Mouse (Mus musculus): Measurements from ENCODE around the gene Tlk1. TPM values are rescaled to one million over a fixed set of nuclear protein-coding genes. Genes with fewer than 3 reads are reported as not detected.

The Tlk1 gene
- polyA plus RNA-seq, 1 experiment from 2014 or later: 46.8 TPM

DNA sequence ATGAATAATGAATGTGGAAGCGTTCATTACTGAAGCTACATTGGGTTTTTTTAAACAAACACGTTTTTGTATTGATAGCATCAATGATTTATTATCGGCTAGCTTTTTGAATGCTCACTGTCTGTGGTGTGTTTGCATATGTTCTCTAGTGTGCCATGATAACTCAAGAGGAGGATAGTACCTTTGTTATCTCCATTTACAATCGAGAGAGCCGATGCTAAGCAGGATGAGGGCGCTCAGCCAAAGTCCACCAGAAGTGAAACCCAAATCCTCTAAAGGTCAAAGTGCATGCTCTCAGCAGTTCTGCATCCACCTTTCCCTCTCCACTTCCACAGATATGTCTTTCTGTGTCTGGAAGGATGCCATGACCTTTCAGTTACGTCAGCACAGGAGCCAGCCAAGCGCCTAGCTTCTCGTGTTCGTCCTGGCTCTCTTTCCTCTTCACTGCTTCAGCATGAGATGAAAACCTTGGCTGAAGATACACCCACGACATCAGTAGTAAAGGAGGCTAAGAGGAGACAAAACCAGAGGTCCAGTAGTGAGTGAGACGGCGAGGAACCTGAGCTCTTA, 16.6 kb upstream of the Tlk1 start:
- no peak overlapping the region for H3K4me2 ChIP-seq (ENCODE audit: low read depth, low read length)
- H3K9me3 ChIP-seq (replicated peaks; ENCODE audit: control insufficient read depth, low read length): no peaks in the 10 kb centered on the region
- no peaks in the 10 kb centered on the region for H3K4me1 ChIP-seq (ENCODE audit: control insufficient read depth, insufficient read depth, low read length)
- no peak overlapping the region for H3K4me3 ChIP-seq (ENCODE audit: low read depth, low read length)
- DNase-seq (ENCODE audit: low spot score) (no peak), ATAC-seq (replicated peaks; ENCODE audit: insufficient number of reproducible peaks, low FRiP score, low TSS enrichment, low read depth) (no peak)
- no peak overlapping the region for H3K27ac ChIP-seq (replicated peaks; ENCODE audit: low read depth, low read length)
- H3K27me3 ChIP-seq (ENCODE audit: control insufficient read depth, insufficient read depth, low read length): no peaks in the 10 kb centered on the region
- no peak overlapping the region for H3K9ac ChIP-seq (replicated peaks; ENCODE audit: low read length)
- 67% methylated on average over 13 of the region's 13 CpGs for WGBS
- H3K36me3 ChIP-seq (replicated peaks; ENCODE audit: control insufficient read depth, insufficient read depth, low read depth, low read length): no peaks in the 10 kb centered on the region

DNA sequence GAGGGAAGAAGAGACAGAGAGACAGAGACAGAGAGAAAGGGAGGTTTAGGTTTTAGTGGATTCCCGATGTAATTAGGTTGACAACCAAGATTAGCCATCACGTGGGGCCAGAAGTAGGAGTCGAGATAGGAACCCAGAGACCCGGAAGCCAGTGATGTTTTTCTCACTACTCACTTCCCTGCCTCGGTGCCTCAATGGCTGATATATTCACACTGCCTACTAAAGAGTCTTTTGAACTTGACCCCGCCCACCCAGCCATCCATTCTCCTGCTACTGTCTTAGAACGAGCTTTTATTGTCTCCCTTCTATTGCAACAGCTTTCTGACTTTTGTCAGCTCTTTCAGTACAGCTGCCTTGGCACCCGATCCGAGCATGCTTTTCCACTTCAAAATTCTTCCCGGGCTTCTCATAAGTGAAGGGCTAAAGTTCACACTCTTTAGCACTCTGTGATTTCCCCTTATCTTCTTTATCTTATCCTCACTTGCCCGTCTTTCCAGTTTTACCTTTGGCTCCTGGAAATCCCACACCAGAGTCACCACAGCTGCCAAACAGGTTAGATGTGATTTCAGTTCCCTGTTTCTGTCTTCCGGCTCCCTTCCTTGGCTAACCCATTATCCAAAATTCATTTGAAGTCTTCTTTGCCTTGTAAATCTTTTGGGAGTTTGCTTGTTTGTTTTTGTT, 13.1 kb upstream of the Tlk1 start:
- Histone ChIP-seq H3K4me3 (ENCODE audit: low read depth, low read length) (no peak overlapping the region), H3K27me3 (ENCODE audit: control insufficient read depth, insufficient read depth, low read length) (no peaks in the 10 kb centered on the region), H3K9ac (replicated peaks; ENCODE audit: low read length) (no peak overlapping the region), H3K4me2 (ENCODE audit: low read depth, low read length) (no peak overlapping the region), H3K9me3 (replicated peaks; ENCODE audit: control insufficient read depth, low read length) (no peaks in the 10 kb centered on the region), H3K36me3 (replicated peaks; ENCODE audit: control insufficient read depth, insufficient read depth, low read depth, low read length) (no peaks in the 10 kb centered on the region), H3K4me1 (ENCODE audit: control insufficient read depth, insufficient read depth, low read length) (no peaks in the 10 kb centered on the region), H3K27ac (replicated peaks; ENCODE audit: low read depth, low read length) (no peak overlapping the region)
- DNase-seq (ENCODE audit: low spot score) (no peak), ATAC-seq (replicated peaks; ENCODE audit: insufficient number of reproducible peaks, low FRiP score, low TSS enrichment, low read depth) (no peak)
- 43% methylated on average over 12 of the region's 12 CpGs for WGBS

DNA sequence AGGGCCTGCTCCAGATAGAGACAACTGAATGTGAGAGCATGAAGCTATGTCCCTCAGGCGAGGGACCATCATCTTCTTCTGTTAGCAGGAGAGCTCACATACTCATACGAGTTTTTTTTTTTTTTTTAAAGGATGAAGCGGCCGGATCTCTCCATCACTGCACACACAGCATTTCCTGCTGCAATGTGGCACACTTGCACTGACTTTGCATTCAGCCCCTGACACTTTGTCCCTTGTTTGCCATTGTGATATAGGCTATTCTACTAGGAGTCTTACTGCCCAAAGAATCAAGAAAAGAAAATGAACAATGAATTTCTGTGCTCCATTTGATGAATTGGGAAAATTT, 10.8 kb upstream of the Tlk1 start:
- H3K4me1 ChIP-seq (ENCODE audit: control insufficient read depth, insufficient read depth, low read length): no peaks in the 10 kb centered on the region
- no peak overlapping the region for H3K9ac ChIP-seq (replicated peaks; ENCODE audit: low read length)
- DNase-seq (ENCODE audit: low spot score) (no peak), ATAC-seq (replicated peaks; ENCODE audit: insufficient number of reproducible peaks, low FRiP score, low TSS enrichment, low read depth) (no peak)
- no peak overlapping the region for H3K4me2 ChIP-seq (ENCODE audit: low read depth, low read length)
- H3K27ac ChIP-seq (replicated peaks; ENCODE audit: low read depth, low read length): no peak overlapping the region
- no peaks in the 10 kb centered on the region for H3K27me3 ChIP-seq (ENCODE audit: control insufficient read depth, insufficient read depth, low read length)
- no peak overlapping the region for H3K4me3 ChIP-seq (ENCODE audit: low read depth, low read length)
- WGBS: 64% methylated on average over 4 of the region's 4 CpGs
- H3K36me3 ChIP-seq (replicated peaks; ENCODE audit: control insufficient read depth, insufficient read depth, low read depth, low read length): no peaks in the 10 kb centered on the region
- H3K9me3 ChIP-seq (replicated peaks; ENCODE audit: control insufficient read depth, low read length): no peaks in the 10 kb centered on the region

DNA sequence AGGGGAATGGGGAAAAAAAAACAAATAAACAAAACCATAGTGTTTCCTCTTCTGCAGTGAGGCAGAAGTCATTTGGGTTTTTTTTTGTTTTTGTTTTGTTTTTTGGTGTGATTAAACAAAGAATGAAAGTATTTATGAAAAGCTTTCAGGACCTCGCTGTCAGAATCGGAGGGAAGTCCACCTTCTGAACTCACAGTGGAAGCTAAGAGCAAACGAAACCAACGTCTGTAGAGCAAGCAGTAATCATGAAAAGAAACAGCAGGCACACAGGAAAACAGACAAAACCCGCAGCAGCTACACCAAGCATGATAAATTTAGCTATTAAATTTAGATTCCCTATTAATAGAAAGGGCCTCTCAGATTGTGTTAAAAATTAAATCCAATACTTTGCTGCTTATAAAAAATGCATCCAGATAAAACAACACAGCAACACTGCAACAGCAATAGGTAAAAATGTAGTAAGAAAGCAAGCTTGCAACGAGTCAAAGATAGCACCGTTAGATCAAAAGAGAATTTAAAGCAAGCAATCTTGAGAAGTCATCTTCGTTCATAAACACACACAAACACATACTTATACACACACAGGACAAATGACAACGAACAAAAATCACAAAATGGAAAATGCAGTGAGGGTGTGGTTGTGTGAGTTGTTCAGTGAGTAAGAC, 10.2 kb upstream of the Tlk1 start:
- no peaks in the 10 kb centered on the region for H3K36me3 ChIP-seq (replicated peaks; ENCODE audit: control insufficient read depth, insufficient read depth, low read depth, low read length)
- DNase-seq (ENCODE audit: low spot score) (no peak), ATAC-seq (replicated peaks; ENCODE audit: insufficient number of reproducible peaks, low FRiP score, low TSS enrichment, low read depth) (no peak)
- 79% methylated on average over 9 of the region's 9 CpGs for whole genome bisulfite sequencing
- H3K9ac ChIP-seq (replicated peaks; ENCODE audit: low read length): no peak overlapping the region
- no peak overlapping the region for H3K4me3 ChIP-seq (ENCODE audit: low read depth, low read length)
- no peaks in the 10 kb centered on the region for H3K27me3 ChIP-seq (ENCODE audit: control insufficient read depth, insufficient read depth, low read length)
- no peak overlapping the region for H3K27ac ChIP-seq (replicated peaks; ENCODE audit: low read depth, low read length)
- no peaks in the 10 kb centered on the region for H3K4me1 ChIP-seq (ENCODE audit: control insufficient read depth, insufficient read depth, low read length)
- H3K9me3 ChIP-seq (replicated peaks; ENCODE audit: control insufficient read depth, low read length): no peaks in the 10 kb centered on the region
- H3K4me2 ChIP-seq (ENCODE audit: low read depth, low read length): no peak overlapping the region

DNA sequence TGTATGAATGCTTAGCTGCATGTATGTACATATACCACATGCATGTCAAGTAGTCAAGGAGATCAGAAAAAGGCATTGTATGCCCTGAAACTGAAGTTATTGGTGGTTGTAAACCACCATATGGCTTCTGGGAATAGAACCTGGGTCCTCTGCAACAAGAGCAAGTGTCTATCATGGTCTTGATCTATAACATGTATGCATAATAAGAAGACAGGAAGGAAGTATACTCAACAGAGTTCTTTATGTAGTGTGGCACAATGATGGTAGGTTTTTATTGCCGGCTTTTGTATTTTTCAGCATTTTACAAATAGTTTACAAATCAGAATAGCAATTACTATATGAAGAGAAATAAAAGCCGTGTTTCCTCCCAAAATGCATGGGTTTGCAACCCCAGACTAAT, 9.7 kb upstream of the Tlk1 start:
- H3K9me3 ChIP-seq (replicated peaks; ENCODE audit: control insufficient read depth, low read length): no peaks in the 10 kb centered on the region
- no peak for DNase-seq (ENCODE audit: low spot score)
- no peaks in the 10 kb centered on the region for H3K27me3 ChIP-seq (ENCODE audit: control insufficient read depth, insufficient read depth, low read length)
- no peak for ATAC-seq (replicated peaks; ENCODE audit: insufficient number of reproducible peaks, low FRiP score, low TSS enrichment, low read depth)
- WGBS: 79% methylated on average over 2 of the region's 2 CpGs
- H3K9ac ChIP-seq (replicated peaks; ENCODE audit: low read length): no peak overlapping the region
- H3K4me1 ChIP-seq (ENCODE audit: control insufficient read depth, insufficient read depth, low read length): no peaks in the 10 kb centered on the region
- no peaks in the 10 kb centered on the region for H3K36me3 ChIP-seq (replicated peaks; ENCODE audit: control insufficient read depth, insufficient read depth, low read depth, low read length)
- no peak overlapping the region for H3K4me3 ChIP-seq (ENCODE audit: low read depth, low read length)
- H3K27ac ChIP-seq (replicated peaks; ENCODE audit: low read depth, low read length): no peak overlapping the region
- no peak overlapping the region for H3K4me2 ChIP-seq (ENCODE audit: low read depth, low read length)

DNA sequence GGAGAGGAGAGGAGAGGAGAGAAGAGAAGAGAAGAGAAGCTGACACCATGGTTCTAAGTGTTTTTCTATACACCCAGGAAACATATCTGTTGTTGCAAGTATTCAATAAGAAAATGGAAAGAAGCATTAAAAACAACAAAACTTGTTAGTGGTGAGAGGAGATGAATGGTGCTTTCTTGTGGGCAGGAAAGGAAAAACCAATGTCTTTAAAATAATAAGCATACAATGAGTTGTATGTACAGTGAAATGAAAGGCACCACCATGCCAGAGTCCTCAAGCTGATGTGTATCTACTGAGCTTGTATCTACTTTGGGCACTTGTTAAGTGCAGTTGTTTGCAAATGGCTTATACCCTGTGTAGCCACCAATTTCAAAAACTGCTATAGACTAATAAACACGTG, 7.7 kb upstream of the Tlk1 start:
- Histone ChIP-seq H3K27me3 (ENCODE audit: control insufficient read depth, insufficient read depth, low read length) (no peaks in the 10 kb centered on the region), H3K9me3 (replicated peaks; ENCODE audit: control insufficient read depth, low read length) (no peaks in the 10 kb centered on the region), H3K36me3 (replicated peaks; ENCODE audit: control insufficient read depth, insufficient read depth, low read depth, low read length) (no peaks in the 10 kb centered on the region), H3K27ac (replicated peaks; ENCODE audit: low read depth, low read length) (no peak overlapping the region), H3K4me1 (ENCODE audit: control insufficient read depth, insufficient read depth, low read length) (no peaks in the 10 kb centered on the region), H3K9ac (replicated peaks; ENCODE audit: low read length) (no peak overlapping the region), H3K4me2 (ENCODE audit: low read depth, low read length) (no peak overlapping the region), H3K4me3 (ENCODE audit: low read depth, low read length) (no peak overlapping the region)
- DNase-seq (ENCODE audit: low spot score) (no peak), ATAC-seq (replicated peaks; ENCODE audit: insufficient number of reproducible peaks, low FRiP score, low TSS enrichment, low read depth) (no peak)
- 65% methylated on average over 1 of the region's 1 CpGs for WGBS

DNA sequence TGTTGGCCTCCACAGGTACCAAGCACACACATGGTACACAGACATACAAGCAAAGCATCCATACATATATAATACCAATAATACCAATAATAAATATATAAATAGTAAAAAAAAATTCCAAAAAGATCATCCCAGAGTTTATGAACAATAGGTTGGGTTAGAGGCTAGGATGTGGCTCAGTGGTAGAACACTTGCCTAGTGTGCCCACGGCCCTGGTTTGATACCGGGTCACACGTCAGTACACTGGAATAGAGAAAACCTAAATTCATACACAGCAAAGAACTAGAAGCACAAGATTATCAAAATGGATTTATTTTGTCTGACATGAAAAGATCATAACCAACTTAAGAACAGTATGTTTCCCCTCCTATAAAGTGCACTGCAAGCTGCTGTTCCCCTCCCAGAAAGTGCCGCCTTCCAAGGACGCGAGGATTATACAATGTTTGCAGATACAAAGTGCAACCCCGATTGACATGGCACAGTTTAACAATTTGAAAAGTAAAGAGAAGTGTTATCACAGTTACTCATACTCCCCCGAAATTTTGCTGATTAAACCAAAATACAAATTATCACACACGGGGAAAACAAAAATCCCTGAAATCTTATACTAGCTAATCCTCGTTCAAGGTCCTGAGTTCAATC, 6.3 kb upstream of the Tlk1 start:
- no peaks in the 10 kb centered on the region for H3K36me3 ChIP-seq (replicated peaks; ENCODE audit: control insufficient read depth, insufficient read depth, low read depth, low read length)
- no peak overlapping the region for H3K27ac ChIP-seq (replicated peaks; ENCODE audit: low read depth, low read length)
- H3K4me2 ChIP-seq (ENCODE audit: low read depth, low read length): no peak overlapping the region
- no peaks in the 10 kb centered on the region for H3K9me3 ChIP-seq (replicated peaks; ENCODE audit: control insufficient read depth, low read length)
- no peak overlapping the region for H3K4me3 ChIP-seq (ENCODE audit: low read depth, low read length)
- H3K4me1 ChIP-seq (ENCODE audit: control insufficient read depth, insufficient read depth, low read length): no peaks in the 10 kb centered on the region
- no peak for ATAC-seq (replicated peaks; ENCODE audit: insufficient number of reproducible peaks, low FRiP score, low TSS enrichment, low read depth)
- no peaks in the 10 kb centered on the region for H3K27me3 ChIP-seq (ENCODE audit: control insufficient read depth, insufficient read depth, low read length)
- WGBS: 86% methylated on average over 10 of the region's 10 CpGs
- H3K9ac ChIP-seq (replicated peaks; ENCODE audit: low read length): no peak overlapping the region
- no peak for DNase-seq (ENCODE audit: low spot score)

DNA sequence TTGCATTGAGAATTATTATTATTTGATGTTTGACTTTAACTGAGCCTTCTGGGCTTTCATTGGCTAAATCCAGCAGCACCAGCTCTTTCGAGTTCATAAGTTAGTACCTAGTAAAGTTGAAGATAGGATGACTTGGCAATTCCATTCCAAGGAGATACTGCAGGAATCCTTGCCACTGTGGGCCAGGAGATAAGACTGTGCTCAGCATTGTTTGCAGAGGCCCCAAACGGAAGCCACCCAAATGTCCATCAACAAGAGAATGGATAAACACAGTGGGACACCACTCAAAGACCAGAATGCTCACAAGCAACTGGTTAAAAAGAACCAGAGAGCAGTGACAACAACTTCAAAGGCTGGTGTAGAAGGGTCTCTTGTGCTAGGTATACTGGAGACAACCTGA, 5.2 kb upstream of the Tlk1 start:
- no peaks in the 10 kb centered on the region for H3K4me1 ChIP-seq (ENCODE audit: control insufficient read depth, insufficient read depth, low read length)
- no peak for ATAC-seq (replicated peaks; ENCODE audit: insufficient number of reproducible peaks, low FRiP score, low TSS enrichment, low read depth)
- no peaks in the 10 kb centered on the region for H3K36me3 ChIP-seq (replicated peaks; ENCODE audit: control insufficient read depth, insufficient read depth, low read depth, low read length)
- H3K4me2 ChIP-seq (ENCODE audit: low read depth, low read length): no peak overlapping the region
- no peaks in the 10 kb centered on the region for H3K9me3 ChIP-seq (replicated peaks; ENCODE audit: control insufficient read depth, low read length)
- no peaks in the 10 kb centered on the region for H3K27me3 ChIP-seq (ENCODE audit: control insufficient read depth, insufficient read depth, low read length)
- H3K4me3 ChIP-seq (ENCODE audit: low read depth, low read length): no peak overlapping the region
- no peak overlapping the region for H3K9ac ChIP-seq (replicated peaks; ENCODE audit: low read length)
- DNase-seq (ENCODE audit: low spot score): no peak
- WGBS: 64% methylated on average over 2 of the region's 2 CpGs
- no peak overlapping the region for H3K27ac ChIP-seq (replicated peaks; ENCODE audit: low read depth, low read length)

Measured in embryonic facial prominence, embryonic 11.5 days (tissue).